Mouse (Mus musculus) kidney, postnatal 0 days (tissue): ENCODE data around the gene Cenpb. TPM values are rescaled to one million over a fixed set of nuclear protein-coding genes. Genes with fewer than 3 reads are reported as not detected.

Experiments
- ATAC-seq: fragments of 200-750 bp; cut with Nextera tagmentation; replicated peaks from 2 replicates; pipeline ENCODE4 v1.8.0; 2017; ENCODE audit warnings: low read depth, moderate number of reproducible peaks, moderate TSS enrichment, moderate library complexity; ENCODE audit not compliant: low FRiP score
- DNase-seq: peaks from one replicate; pipeline ENCODE4 v3.0.0-alpha.2; 2016; ENCODE audit warnings: low spot score
- H3K27ac ChIP-seq: fragments of 300-500 bp; sonication (generic); 2 replicates; pipeline ENCODE4 v1.5.1; 2014; ENCODE audit warnings: mild to moderate bottlenecking
- H3K27me3 ChIP-seq: fragments of 300-500 bp; sonication (generic); 2 replicates; pipeline ENCODE4 v1.6.1; 2014; ENCODE audit warnings: low read length, mixed read lengths; ENCODE audit not compliant: insufficient read depth
- H3K36me3 ChIP-seq: fragments of 300-500 bp; sonication (generic); 2 replicates; pipeline ENCODE4 v1.6.1; 2014; ENCODE audit warnings: low read length, mixed read lengths; ENCODE audit not compliant: insufficient read depth
- H3K4me1 ChIP-seq: fragments of 300-500 bp; sonication (generic); replicated peaks from 2 replicates; pipeline ENCODE4 v1.6.1; 2014; ENCODE audit warnings: antibody characterized with exemption, low read length, mixed read lengths; ENCODE audit not compliant: insufficient read depth
- H3K4me2 ChIP-seq: fragments of 300-500 bp; sonication (generic); 2 replicates; pipeline ENCODE4 v1.6.1; 2014; ENCODE audit warnings: mild to moderate bottlenecking, low read length, moderate library complexity, mixed read lengths
- H3K4me3 ChIP-seq: fragments of 300-500 bp; sonication (generic); replicated peaks from 2 replicates; pipeline ENCODE4 v1.5.1; 2014; ENCODE audit warnings: low read depth, low read length
- H3K9ac ChIP-seq: fragments of 300-500 bp; sonication (generic); 2 replicates; pipeline ENCODE4 v1.6.1; 2014; ENCODE audit warnings: low read depth, low read length
- H3K9me3 ChIP-seq: fragments of 300-500 bp; sonication (generic); replicated peaks from 2 replicates; pipeline ENCODE4 v1.6.1; 2016; ENCODE audit warnings: low read length, inconsistent platforms, mixed read lengths
- CTCF ChIP-seq: IDR thresholded peaks from 2 replicates; pipeline ENCODE4 v1.5.1; 2016; ENCODE audit warnings: antibody characterized with exemption, low read depth, mild to moderate bottlenecking, moderate library complexity
- WGBS: fragments of 180-500 bp; shearing (Covaris S2); extraction: QIAGEN DNeasy Blood & Tissue Kit; methylation state at CpG from one replicate; pipeline ENCODE4 v1.1.7; 2014; 5-methylcytosine and 5-hydroxymethylcytosine counted together
- polyA plus RNA-seq: library from polyadenylated mRNA; unstranded; fragments of >200 nt; fragmentation: Nextera tagmentation; extraction: Ambion mirVana; gene quantifications from 2 replicates; pipeline ENCODE4 v1.2.1, GENCODE M21; 2015

Gene Cenpb
- polyA plus RNA-seq, 1 experiment from 2014 or later: 15.3 TPM

- no peak overlapping the region for H3K27ac ChIP-seq
- no peak overlapping the region for H3K4me3 ChIP-seq
- ATAC-seq: no peak
- H3K4me1 ChIP-seq: peaks cover 7% of the 10 kb centered on the region; the same call in 1 of the 2 replicates
- H3K27me3 ChIP-seq: no peaks in the 10 kb centered on the region
- 64% methylated on average over 13 of the region's 13 CpGs for WGBS
- peaks cover 59% of the 10 kb centered on the region for H3K36me3 ChIP-seq
- no peaks in the 10 kb centered on the region for H3K9me3 ChIP-seq
- DNase-seq: no peak
- no peak overlapping the region for H3K4me2 ChIP-seq
- no peak overlapping the region for H3K9ac ChIP-seq
- TF ChIP-seq CTCF: no peak
These were observed 34.7 kb downstream of the Cenpb start for GRCm38 (mm10) chr2:131145121-131145520.

DNA sequence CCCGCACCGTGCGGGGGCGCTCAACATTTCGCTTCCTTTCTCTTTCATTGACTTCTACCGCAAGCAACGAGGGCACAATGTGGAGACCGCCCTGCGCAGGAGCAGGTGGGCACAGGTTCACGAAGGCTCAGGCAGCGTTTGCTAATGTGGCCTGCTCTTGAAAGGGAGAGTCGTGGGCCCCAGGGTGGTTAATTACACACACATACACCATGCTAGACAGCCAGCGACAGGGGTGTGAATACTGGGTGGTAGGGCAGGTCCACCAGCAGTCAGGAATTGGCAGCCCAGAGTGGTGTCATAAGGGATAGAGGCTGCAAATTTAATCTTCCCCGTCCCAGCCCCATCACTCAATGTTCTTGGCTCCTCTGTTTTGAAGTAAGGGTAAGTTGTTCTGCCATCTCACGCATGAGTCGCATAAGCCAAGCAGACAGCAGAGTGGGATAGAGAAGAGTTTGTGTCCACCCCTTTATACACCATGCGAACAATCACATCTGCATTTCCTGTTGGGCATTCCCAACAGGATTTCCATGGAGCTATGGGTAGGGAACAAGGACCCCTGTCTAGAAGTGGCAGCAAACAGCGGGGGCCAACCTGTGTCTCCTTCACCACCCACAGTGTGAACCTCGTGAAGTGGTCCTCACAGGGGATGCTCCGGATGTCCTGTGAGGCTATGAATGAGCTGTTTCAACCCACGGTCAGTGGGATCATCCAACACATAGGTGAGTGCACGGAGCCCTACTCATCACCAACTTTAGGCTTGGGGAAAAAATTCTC, 36.7 kb downstream of the Cenpb start:
- no peaks in the 10 kb centered on the region for H3K27me3 ChIP-seq
- no peak for TF ChIP-seq CTCF
- WGBS: 72% methylated on average over 22 of the region's 22 CpGs
- ATAC-seq (no peak), DNase-seq (no peak)
- no peaks in the 10 kb centered on the region for H3K9me3 ChIP-seq
- 0 out of 2 replicates have a peak overlapping the region, but pooled peaks have one; percentile 18 for H3K4me2 ChIP-seq
- peaks cover 7% of the 10 kb centered on the region; the same call in 1 of the 2 replicates for H3K4me1 ChIP-seq
- H3K36me3 ChIP-seq: peaks cover 51% of the 10 kb centered on the region
- H3K27ac ChIP-seq: no peak overlapping the region
- no peak overlapping the region for H3K9ac ChIP-seq
- no peak overlapping the region for H3K4me3 ChIP-seq

GRCm38 (mm10) chr2:131142592-131142991, 37.3 kb downstream of the Cenpb start:
- Histone ChIP-seq H3K27me3 (no peaks in the 10 kb centered on the region), H3K4me2 (0 out of 2 replicates have a peak overlapping the region, but pooled peaks have one; percentile 18), H3K27ac (no peak overlapping the region), H3K4me3 (no peak overlapping the region), H3K4me1 (peaks cover 7% of the 10 kb centered on the region; the same call in 1 of the 2 replicates), H3K36me3 (peaks cover 47% of the 10 kb centered on the region), H3K9ac (no peak overlapping the region), H3K9me3 (no peaks in the 10 kb centered on the region)
- WGBS: 29% methylated on average over 18 of the region's 18 CpGs
- peak; percentile 79 for TF ChIP-seq CTCF
- DNase-seq (peak; percentile 91), ATAC-seq (peak; percentile 61)

DNA sequence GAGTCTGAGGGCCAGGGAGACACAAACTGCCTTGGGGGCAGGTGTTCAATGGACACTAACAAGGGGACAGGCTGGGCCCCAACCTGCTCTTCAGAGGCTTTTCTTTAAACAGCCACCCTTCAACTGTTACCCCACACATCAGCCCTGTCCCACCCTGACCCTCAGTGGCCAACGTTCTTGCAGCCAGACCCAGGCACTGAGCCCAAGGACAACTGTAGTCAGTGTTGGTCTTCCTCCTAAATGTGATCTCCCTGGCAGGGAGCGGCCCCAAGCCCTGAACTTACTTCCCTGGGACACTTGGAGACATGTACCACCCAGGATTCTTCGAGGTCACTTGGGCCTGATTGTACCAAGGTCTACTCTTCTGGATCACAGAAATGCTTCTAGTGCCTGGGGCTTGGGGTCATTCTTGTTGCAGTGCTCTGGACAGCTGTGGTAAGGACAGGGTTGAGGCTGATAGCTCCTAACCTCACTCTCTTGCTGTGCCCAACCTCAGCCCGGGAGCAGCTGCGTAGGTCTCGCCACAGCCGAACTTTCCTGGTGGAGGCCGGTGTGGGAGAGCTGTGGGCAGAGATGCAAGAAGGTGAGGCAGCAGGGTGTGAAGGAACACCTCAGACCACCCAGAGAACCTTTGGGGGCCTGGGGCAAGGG, 38.4 kb downstream of the Cenpb start:
- 70% methylated on average over 8 of the region's 8 CpGs for WGBS
- Histone ChIP-seq H3K4me1 (peaks cover 7% of the 10 kb centered on the region; the same call in 1 of the 2 replicates), H3K4me2 (no peak overlapping the region), H3K9ac (no peak overlapping the region), H3K9me3 (no peaks in the 10 kb centered on the region), H3K27ac (no peak overlapping the region), H3K27me3 (no peaks in the 10 kb centered on the region), H3K4me3 (no peak overlapping the region), H3K36me3 (peaks cover 37% of the 10 kb centered on the region; the same call in 1 of the 2 replicates)
- DNase-seq (no peak), ATAC-seq (no peak)
- TF ChIP-seq CTCF: no peak

GRCm38 (mm10) chr2:131140533-131140905, 39.3 kb downstream of the Cenpb start:
- DNase-seq (no peak), ATAC-seq (no peak)
- Histone ChIP-seq H3K27ac (peak overlapping the region; percentile 51), H3K36me3 (peaks cover 28% of the 10 kb centered on the region; the same call in 1 of the 2 replicates), H3K4me1 (peaks cover 7% of the 10 kb centered on the region; the same call in 1 of the 2 replicates), H3K27me3 (no peaks in the 10 kb centered on the region), H3K4me3 (no peak overlapping the region), H3K9ac (no peak overlapping the region), H3K9me3 (no peaks in the 10 kb centered on the region), H3K4me2 (no peak overlapping the region)
- no peak for TF ChIP-seq CTCF
- 56% methylated on average over 5 of the region's 5 CpGs for WGBS

GRCm38 (mm10) chr2:131139886-131140532, 39.9 kb downstream of the Cenpb start:
- no peak overlapping the region for H3K4me3 ChIP-seq
- 31% methylated on average over 5 of the region's 5 CpGs for WGBS
- no peaks in the 10 kb centered on the region for H3K27me3 ChIP-seq
- no peak for TF ChIP-seq CTCF
- DNase-seq (peak; percentile 43), ATAC-seq (no peak)
- H3K4me1 ChIP-seq: peaks cover 7% of the 10 kb centered on the region; the same call in 1 of the 2 replicates
- no peak overlapping the region for H3K9ac ChIP-seq
- H3K4me2 ChIP-seq: no peak overlapping the region
- no peaks in the 10 kb centered on the region for H3K9me3 ChIP-seq
- peak overlapping the region; percentile 51 for H3K27ac ChIP-seq
- peaks cover 27% of the 10 kb centered on the region; the same call in 1 of the 2 replicates for H3K36me3 ChIP-seq
